Mouse (Mus musculus) kidney, adult 2 months (tissue): ENCODE measurements around the gene Fam222b.

ENCODE experiments used
- CTCF ChIP-seq: fragments of 200-500 bp; conservative IDR thresholded peaks from 2 replicates; pipeline ENCODE4 v1.5.1; 2011; ENCODE audit warnings: low read depth, mild to moderate bottlenecking, control low read depth, low read length, moderate library complexity, mixed read lengths; ENCODE audit not compliant: insufficient read depth, insufficient read length
- POLR2A ChIP-seq: fragments of 200-500 bp; IDR thresholded peaks from one replicate; pipeline ENCODE4 v1.6.1; 2011; ENCODE audit warnings: low read depth, low read length, control low read depth

GRCm38 (mm10) chr11:78071938-78072337 lies 22.5 kb upstream of the Fam222b start:
- TF ChIP-seq CTCF (no peak), POLR2A (no peak)
